Mouse (Mus musculus): ENCODE measurements around the gene Gm20388.
"Not testable (repeated sequence)": the region's sequence is repeated elsewhere in the genome, so short reads cannot be mapped to it uniquely, and the experiment has no call there.

GRCm38 (mm10) chr8:122323951-122324402, 2413.3 kb downstream of the Gm20388 start:
- peak; percentile 19 for TF ChIP-seq POLR2A (IDR thresholded peaks at IDR 0.05; ENCODE audit: insufficient read depth, low read length)
- not testable (repeated sequence) for TF ChIP-seq CTCF (IDR thresholded peaks at IDR 0.05; ENCODE audit: low read depth, low read length); EP300 (IDR thresholded peaks at IDR 0.05; ENCODE audit: insufficient read depth, low read depth, low read length)

Measured in ES-Bruce4 (cell line).